Mouse (Mus musculus): ENCODE measurements around the gene Gm9918. TPM values are rescaled to one million over a fixed set of nuclear protein-coding genes. Genes with fewer than 3 reads are reported as not detected.

Gm9918 gene
- polyA plus RNA-seq, 1 experiment from 2014 or later: not detected

DNA sequence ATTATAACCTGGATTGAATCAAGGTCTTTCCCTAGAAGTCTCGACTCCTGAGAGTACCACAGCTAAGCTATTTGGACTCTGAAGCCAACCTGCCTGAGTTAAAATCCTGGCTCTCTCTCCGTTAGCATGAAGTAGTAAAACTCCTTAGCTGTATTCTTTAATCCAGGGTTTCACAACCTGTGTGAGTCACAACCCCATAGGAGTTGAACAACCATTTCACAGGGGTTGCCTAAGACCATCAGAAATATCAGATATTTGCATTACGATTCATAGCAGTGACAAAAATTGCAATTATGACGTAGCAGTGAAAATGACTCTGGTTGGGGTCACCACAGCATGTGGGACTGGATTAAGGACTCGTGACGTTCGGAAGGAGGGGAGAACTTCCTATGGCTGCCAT, 37.6 kb upstream of the Gm9918 start:
- H3K4me3 ChIP-seq (ENCODE audit: low read depth, low read length): no peak overlapping the region
- H3K36me3 ChIP-seq (ENCODE audit: control insufficient read depth, insufficient read depth, low read length): no peaks in the 10 kb centered on the region
- H3K9me3 ChIP-seq (ENCODE audit: control insufficient read depth, low read length): no peaks in the 10 kb centered on the region
- DNase-seq (ENCODE audit: low spot score) (no peak), ATAC-seq (replicated peaks; ENCODE audit: low FRiP score) (no peak)
- H3K9ac ChIP-seq (ENCODE audit: low read depth, low read length): no peak overlapping the region
- H3K4me1 ChIP-seq (replicated peaks; ENCODE audit: control insufficient read depth, insufficient read depth, low read length): peaks cover 44% of the 10 kb centered on the region
- no peak overlapping the region for H3K4me2 ChIP-seq
- no peak overlapping the region for H3K27ac ChIP-seq (ENCODE audit: low read depth, low read length)
- H3K27me3 ChIP-seq (replicated peaks; ENCODE audit: control insufficient read depth, insufficient read depth, low read length): no peaks in the 10 kb centered on the region
- 85% methylated on average over 7 of the region's 7 CpGs for whole genome bisulfite sequencing

DNA sequence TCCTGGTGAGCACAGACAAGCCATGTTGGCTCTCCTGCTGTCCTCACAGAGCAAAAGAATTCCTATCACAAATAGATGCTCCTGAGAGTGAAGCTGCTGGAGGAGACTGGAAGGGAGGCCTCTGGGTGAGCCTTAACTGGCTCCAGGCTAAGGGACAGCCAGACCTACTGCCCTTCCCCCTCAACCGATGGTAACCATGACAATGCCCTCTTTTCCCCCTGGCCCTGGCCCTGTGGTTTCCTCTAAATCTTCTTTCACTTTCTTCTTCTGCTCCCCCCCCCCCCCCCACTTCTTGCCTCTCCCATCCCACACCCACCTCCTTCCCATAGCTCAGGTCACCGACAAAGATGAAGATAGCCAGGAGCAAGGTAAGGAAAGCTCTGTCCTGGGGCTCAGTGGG, 36.5 kb upstream of the Gm9918 start:
- no peaks in the 10 kb centered on the region for H3K9me3 ChIP-seq (ENCODE audit: control insufficient read depth, low read length)
- 10% methylated on average over 2 of the region's 2 CpGs for WGBS
- no peak overlapping the region for H3K9ac ChIP-seq (ENCODE audit: low read depth, low read length)
- no peak for ATAC-seq (replicated peaks; ENCODE audit: low FRiP score)
- H3K4me2 ChIP-seq: peak overlapping the region; percentile 17; the same call in 1 of the 2 replicates
- DNase-seq (ENCODE audit: low spot score): no peak
- H3K27ac ChIP-seq (ENCODE audit: low read depth, low read length): no peak overlapping the region
- no peaks in the 10 kb centered on the region for H3K27me3 ChIP-seq (replicated peaks; ENCODE audit: control insufficient read depth, insufficient read depth, low read length)
- H3K4me3 ChIP-seq (ENCODE audit: low read depth, low read length): no peak overlapping the region
- peaks cover 44% of the 10 kb centered on the region for H3K4me1 ChIP-seq (replicated peaks; ENCODE audit: control insufficient read depth, insufficient read depth, low read length)
- no peaks in the 10 kb centered on the region for H3K36me3 ChIP-seq (ENCODE audit: control insufficient read depth, insufficient read depth, low read length)

GRCm38 (mm10) chr15:102235371-102236027, 34.9 kb upstream of the Gm9918 start:
- ATAC-seq (replicated peaks; ENCODE audit: low FRiP score) (no peak), DNase-seq (ENCODE audit: low spot score) (no peak)
- H3K9me3 ChIP-seq (ENCODE audit: control insufficient read depth, low read length): no peaks in the 10 kb centered on the region
- H3K9ac ChIP-seq (ENCODE audit: low read depth, low read length): 0 out of 2 replicates have a peak overlapping the region, but pooled peaks have one; percentile 32
- peak overlapping the region; percentile 14; the same call in 1 of the 2 replicates for H3K4me3 ChIP-seq (ENCODE audit: low read depth, low read length)
- 29% methylated on average over 21 of the region's 21 CpGs for WGBS
- H3K4me2 ChIP-seq: peak overlapping the region; percentile 50
- H3K27ac ChIP-seq (ENCODE audit: low read depth, low read length): no peak overlapping the region
- peaks cover 3% of the 10 kb centered on the region; the same call in 1 of the 2 replicates for H3K27me3 ChIP-seq (replicated peaks; ENCODE audit: control insufficient read depth, insufficient read depth, low read length)
- H3K4me1 ChIP-seq (replicated peaks; ENCODE audit: control insufficient read depth, insufficient read depth, low read length): peaks cover 44% of the 10 kb centered on the region
- no peaks in the 10 kb centered on the region for H3K36me3 ChIP-seq (ENCODE audit: control insufficient read depth, insufficient read depth, low read length)

- H3K4me1 ChIP-seq (replicated peaks; ENCODE audit: control insufficient read depth, insufficient read depth, low read length): peaks cover 36% of the 10 kb centered on the region
- no peak overlapping the region for H3K27ac ChIP-seq (ENCODE audit: low read depth, low read length)
- ATAC-seq (replicated peaks; ENCODE audit: low FRiP score) (no peak), DNase-seq (ENCODE audit: low spot score) (no peak)
- peaks cover 9% of the 10 kb centered on the region for H3K27me3 ChIP-seq (replicated peaks; ENCODE audit: control insufficient read depth, insufficient read depth, low read length)
- WGBS: 81% methylated on average over 14 of the region's 14 CpGs
- H3K4me3 ChIP-seq (ENCODE audit: low read depth, low read length): no peak overlapping the region
- H3K9ac ChIP-seq (ENCODE audit: low read depth, low read length): no peak overlapping the region
- no peaks in the 10 kb centered on the region for H3K36me3 ChIP-seq (ENCODE audit: control insufficient read depth, insufficient read depth, low read length)
- H3K4me2 ChIP-seq: no peak overlapping the region
- no peaks in the 10 kb centered on the region for H3K9me3 ChIP-seq (ENCODE audit: control insufficient read depth, low read length)
Measured at GRCm38 (mm10) chr15:102238543-102239259, 31.7 kb upstream of the Gm9918 start.

- no peaks in the 10 kb centered on the region for H3K36me3 ChIP-seq (ENCODE audit: control insufficient read depth, insufficient read depth, low read length)
- no peak overlapping the region for H3K4me3 ChIP-seq (ENCODE audit: low read depth, low read length)
- peak; percentile 79 for DNase-seq (ENCODE audit: low spot score)
- H3K27ac ChIP-seq (ENCODE audit: low read depth, low read length): no peak overlapping the region
- peaks cover 36% of the 10 kb centered on the region for H3K4me1 ChIP-seq (replicated peaks; ENCODE audit: control insufficient read depth, insufficient read depth, low read length)
- no peaks in the 10 kb centered on the region for H3K9me3 ChIP-seq (ENCODE audit: control insufficient read depth, low read length)
- 6% methylated on average over 9 of the region's 9 CpGs for WGBS
- peak; percentile 44; the same call in 1 of the 2 replicates for ATAC-seq (replicated peaks; ENCODE audit: low FRiP score)
- peaks cover 14% of the 10 kb centered on the region for H3K27me3 ChIP-seq (replicated peaks; ENCODE audit: control insufficient read depth, insufficient read depth, low read length)
- no peak overlapping the region for H3K4me2 ChIP-seq
- H3K9ac ChIP-seq (ENCODE audit: low read depth, low read length): no peak overlapping the region
Measured at GRCm38 (mm10) chr15:102239260-102239590, 31.1 kb upstream of the Gm9918 start.

DNA sequence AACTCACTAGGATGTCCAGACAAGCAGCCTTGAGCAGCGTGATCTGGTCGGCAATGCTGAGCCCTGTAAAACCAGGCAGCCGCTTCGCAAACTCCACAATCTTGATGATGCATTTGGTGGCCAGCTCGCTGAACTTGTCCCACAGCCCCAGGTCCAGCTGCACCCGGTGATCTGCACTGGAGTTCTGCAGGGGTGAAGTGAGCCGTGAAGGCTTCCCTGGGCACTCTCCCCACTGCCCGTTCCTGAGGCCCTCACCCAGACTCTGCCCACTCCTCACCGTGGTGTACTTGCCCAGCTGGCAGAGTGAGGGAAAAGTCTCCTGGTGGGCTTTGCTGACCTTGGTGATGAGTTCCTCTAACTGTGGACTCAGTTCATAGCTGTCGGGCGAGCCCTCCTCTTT, 30.5 kb upstream of the Gm9918 start:
- H3K36me3 ChIP-seq (ENCODE audit: control insufficient read depth, insufficient read depth, low read length): no peaks in the 10 kb centered on the region
- DNase-seq (ENCODE audit: low spot score) (no peak), ATAC-seq (replicated peaks; ENCODE audit: low FRiP score) (no peak)
- H3K4me2 ChIP-seq: no peak overlapping the region
- no peak overlapping the region for H3K4me3 ChIP-seq (ENCODE audit: low read depth, low read length)
- no peak overlapping the region for H3K9ac ChIP-seq (ENCODE audit: low read depth, low read length)
- H3K4me1 ChIP-seq (replicated peaks; ENCODE audit: control insufficient read depth, insufficient read depth, low read length): peaks cover 38% of the 10 kb centered on the region
- H3K27me3 ChIP-seq (replicated peaks; ENCODE audit: control insufficient read depth, insufficient read depth, low read length): peaks cover 20% of the 10 kb centered on the region
- H3K9me3 ChIP-seq (ENCODE audit: control insufficient read depth, low read length): no peaks in the 10 kb centered on the region
- 66% methylated on average over 11 of the region's 11 CpGs for WGBS
- H3K27ac ChIP-seq (ENCODE audit: low read depth, low read length): no peak overlapping the region

DNA sequence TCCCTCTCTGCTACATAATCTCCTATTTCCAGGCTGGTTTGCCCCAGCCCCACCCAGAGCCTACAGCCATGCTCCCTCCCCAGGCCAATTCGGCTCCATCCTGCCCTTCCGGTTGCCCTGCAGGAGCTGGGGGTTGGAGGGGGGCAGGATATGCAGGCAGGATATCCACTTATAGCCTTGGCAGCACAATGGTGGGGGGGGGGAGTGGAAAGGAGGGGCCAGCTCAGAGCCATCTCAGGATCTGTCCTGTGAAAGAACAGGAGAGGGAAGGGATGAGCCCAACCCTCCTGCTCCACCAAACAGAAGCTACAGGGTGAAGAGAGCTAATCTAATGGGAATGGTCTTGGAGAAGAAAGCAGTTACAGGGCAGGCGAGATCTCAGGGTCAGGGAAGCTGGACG, 29.8 kb upstream of the Gm9918 start:
- Histone ChIP-seq H3K9me3 (ENCODE audit: control insufficient read depth, low read length) (no peaks in the 10 kb centered on the region), H3K4me1 (replicated peaks; ENCODE audit: control insufficient read depth, insufficient read depth, low read length) (peaks cover 38% of the 10 kb centered on the region), H3K9ac (ENCODE audit: low read depth, low read length) (no peak overlapping the region), H3K4me3 (ENCODE audit: low read depth, low read length) (no peak overlapping the region), H3K27ac (ENCODE audit: low read depth, low read length) (no peak overlapping the region), H3K27me3 (replicated peaks; ENCODE audit: control insufficient read depth, insufficient read depth, low read length) (peaks cover 28% of the 10 kb centered on the region), H3K36me3 (ENCODE audit: control insufficient read depth, insufficient read depth, low read length) (no peaks in the 10 kb centered on the region), H3K4me2 (no peak overlapping the region)
- ATAC-seq (replicated peaks; ENCODE audit: low FRiP score): no peak
- no peak for DNase-seq (ENCODE audit: low spot score)
- 69% methylated on average over 4 of the region's 4 CpGs for WGBS

GRCm38 (mm10) chr15:102242404-102243228, 27.7 kb upstream of the Gm9918 start:
- DNase-seq (ENCODE audit: low spot score) (no peak), ATAC-seq (replicated peaks; ENCODE audit: low FRiP score) (no peak)
- Histone ChIP-seq H3K4me3 (ENCODE audit: low read depth, low read length) (no peak overlapping the region), H3K27ac (ENCODE audit: low read depth, low read length) (no peak overlapping the region), H3K9me3 (ENCODE audit: control insufficient read depth, low read length) (no peaks in the 10 kb centered on the region), H3K4me2 (peak overlapping the region; percentile 89), H3K27me3 (replicated peaks; ENCODE audit: control insufficient read depth, insufficient read depth, low read length) (peaks cover 48% of the 10 kb centered on the region), H3K36me3 (ENCODE audit: control insufficient read depth, insufficient read depth, low read length) (no peaks in the 10 kb centered on the region), H3K9ac (ENCODE audit: low read depth, low read length) (no peak overlapping the region), H3K4me1 (replicated peaks; ENCODE audit: control insufficient read depth, insufficient read depth, low read length) (peaks cover 40% of the 10 kb centered on the region)
- WGBS: 48% methylated on average over 12 of the region's 12 CpGs
